Mouse (Mus musculus): ENCODE measurements around the gene Exoc4. TPM values are rescaled to one million over a fixed set of nuclear protein-coding genes. Genes with fewer than 3 reads are reported as not detected.

Gene Exoc4
- polyA plus RNA-seq, 1 experiment, result 11.1 TPM

GRCm38 (mm10) chr6:33496141-33496855 is 247.4 kb downstream of the Exoc4 start:
- TF ChIP-seq CTCF (IDR thresholded peaks at IDR 0.05; ENCODE audit: insufficient read depth, low read length), result no peak
- TF ChIP-seq POLR2A (IDR thresholded peaks at IDR 0.05; ENCODE audit: borderline replicate concordance, extremely low read depth, low read depth, low read length), result no peak
- 77% methylated on average over 6 of the region's 6 CpGs for WGBS
- H3K4me3 ChIP-seq (replicated peaks; ENCODE audit: extremely low read depth, low read depth, low read length), result no peak overlapping the region
- no peaks in the 10 kb centered on the region for H3K4me1 ChIP-seq (ENCODE audit: control insufficient read depth, insufficient read depth, low read length)
- DNase-seq, result no peak

GRCm38 (mm10) chr6:33497348-33497747 is 248.5 kb downstream of the Exoc4 start:
- no peaks in the 10 kb centered on the region for H3K4me1 ChIP-seq (ENCODE audit: control insufficient read depth, insufficient read depth, low read length)
- TF ChIP-seq CTCF (IDR thresholded peaks at IDR 0.05; ENCODE audit: insufficient read depth, low read length), result no peak
- no peak for TF ChIP-seq POLR2A (IDR thresholded peaks at IDR 0.05; ENCODE audit: borderline replicate concordance, extremely low read depth, low read depth, low read length)
- no peak overlapping the region for H3K4me3 ChIP-seq (replicated peaks; ENCODE audit: extremely low read depth, low read depth, low read length)
- no peak for DNase-seq

- DNase-seq, result no peak
- TF ChIP-seq CTCF (IDR thresholded peaks at IDR 0.05; ENCODE audit: insufficient read depth, low read length) (no peak), POLR2A (IDR thresholded peaks at IDR 0.05; ENCODE audit: borderline replicate concordance, extremely low read depth, low read depth, low read length) (no peak)
- no peak overlapping the region for H3K4me3 ChIP-seq (replicated peaks; ENCODE audit: extremely low read depth, low read depth, low read length)
- WGBS, result 87% methylated on average over 4 of the region's 4 CpGs
- no peaks in the 10 kb centered on the region for H3K4me1 ChIP-seq (ENCODE audit: control insufficient read depth, insufficient read depth, low read length)
Observed at GRCm38 (mm10) chr6:33502388-33502787, 253.5 kb downstream of the Exoc4 start.

GRCm38 (mm10) chr6:33503381-33503780 is 254.5 kb downstream of the Exoc4 start:
- Histone ChIP-seq H3K4me1 (ENCODE audit: control insufficient read depth, insufficient read depth, low read length) (no peaks in the 10 kb centered on the region), H3K4me3 (replicated peaks; ENCODE audit: extremely low read depth, low read depth, low read length) (no peak overlapping the region)
- WGBS, result 63% methylated on average over 3 of the region's 3 CpGs
- DNase-seq, result no peak
- TF ChIP-seq CTCF (IDR thresholded peaks at IDR 0.05; ENCODE audit: insufficient read depth, low read length) (no peak), POLR2A (IDR thresholded peaks at IDR 0.05; ENCODE audit: borderline replicate concordance, extremely low read depth, low read depth, low read length) (no peak)

GRCm38 (mm10) chr6:33507134-33507533 is 258.2 kb downstream of the Exoc4 start:
- no peak for TF ChIP-seq POLR2A (IDR thresholded peaks at IDR 0.05; ENCODE audit: borderline replicate concordance, extremely low read depth, low read depth, low read length)
- no peak for TF ChIP-seq CTCF (IDR thresholded peaks at IDR 0.05; ENCODE audit: insufficient read depth, low read length)
- Histone ChIP-seq H3K4me1 (ENCODE audit: control insufficient read depth, insufficient read depth, low read length) (no peaks in the 10 kb centered on the region), H3K4me3 (replicated peaks; ENCODE audit: extremely low read depth, low read depth, low read length) (no peak overlapping the region)
- no peak for DNase-seq

GRCm38 (mm10) chr6:33515391-33515790 is 266.5 kb downstream of the Exoc4 start:
- no peak overlapping the region for H3K4me3 ChIP-seq (replicated peaks; ENCODE audit: extremely low read depth, low read depth, low read length)
- DNase-seq, result no peak
- TF ChIP-seq POLR2A (IDR thresholded peaks at IDR 0.05; ENCODE audit: borderline replicate concordance, extremely low read depth, low read depth, low read length) (no peak), CTCF (IDR thresholded peaks at IDR 0.05; ENCODE audit: insufficient read depth, low read length) (no peak)
- H3K4me1 ChIP-seq (ENCODE audit: control insufficient read depth, insufficient read depth, low read length), result 0 out of 2 replicates have a peak, but pooled peaks cover 2% of the 10 kb centered on the region
- WGBS, result 15% methylated on average over 4 of the region's 4 CpGs

GRCm38 (mm10) chr6:33516798-33517197 is 267.9 kb downstream of the Exoc4 start:
- 91% methylated on average over 6 of the region's 6 CpGs for WGBS
- Histone ChIP-seq H3K4me3 (replicated peaks; ENCODE audit: extremely low read depth, low read depth, low read length) (no peak overlapping the region), H3K4me1 (ENCODE audit: control insufficient read depth, insufficient read depth, low read length) (0 out of 2 replicates have a peak, but pooled peaks cover 2% of the 10 kb centered on the region)
- no peak for DNase-seq
- TF ChIP-seq CTCF (IDR thresholded peaks at IDR 0.05; ENCODE audit: insufficient read depth, low read length) (no peak), POLR2A (IDR thresholded peaks at IDR 0.05; ENCODE audit: borderline replicate concordance, extremely low read depth, low read depth, low read length) (no peak)

GRCm38 (mm10) chr6:33517890-33518410 is 269.1 kb downstream of the Exoc4 start:
- no peak overlapping the region for H3K4me3 ChIP-seq (replicated peaks; ENCODE audit: extremely low read depth, low read depth, low read length)
- 0 out of 2 replicates have a peak, but pooled peaks cover 2% of the 10 kb centered on the region for H3K4me1 ChIP-seq (ENCODE audit: control insufficient read depth, insufficient read depth, low read length)
- no peak for TF ChIP-seq POLR2A (IDR thresholded peaks at IDR 0.05; ENCODE audit: borderline replicate concordance, extremely low read depth, low read depth, low read length)
- TF ChIP-seq CTCF (IDR thresholded peaks at IDR 0.05; ENCODE audit: insufficient read depth, low read length), result no peak
- 44% methylated on average over 5 of the region's 5 CpGs for WGBS
- no peak for DNase-seq

GRCm38 (mm10) chr6:33525695-33526366 is 276.9 kb downstream of the Exoc4 start:
- WGBS, result 88% methylated on average over 7 of the region's 7 CpGs
- no peak for TF ChIP-seq CTCF (IDR thresholded peaks at IDR 0.05; ENCODE audit: insufficient read depth, low read length)
- no peak for TF ChIP-seq POLR2A (IDR thresholded peaks at IDR 0.05; ENCODE audit: borderline replicate concordance, extremely low read depth, low read depth, low read length)
- no peak for DNase-seq

More at GRCm38 (mm10) chr6:33525695-33526366, 276.9 kb downstream of the Exoc4 start:
- Histone ChIP-seq H3K4me1 (ENCODE audit: control insufficient read depth, insufficient read depth, low read length) (no peaks in the 10 kb centered on the region), H3K4me3 (replicated peaks; ENCODE audit: extremely low read depth, low read depth, low read length) (no peak overlapping the region)
